Mouse (Mus musculus) megakaryocyte, embryonic 14.5 days (primary cell): ENCODE data around the gene Med13. TPM values are rescaled to one million over a fixed set of nuclear protein-coding genes. Genes with fewer than 3 reads are reported as not detected.

ENCODE experiments used
- H3K27me3 ChIP-seq: replicated peaks from 2 replicates; pipeline ENCODE3; 2012; ENCODE audit warnings: inconsistent platforms
- H3K36me3 ChIP-seq: replicated peaks from 2 replicates; pipeline ENCODE3; 2012; ENCODE audit warnings: low read length, inconsistent platforms, mixed read lengths
- H3K4me1 ChIP-seq: 2 replicates; pipeline ENCODE4 v1.6.1; 2012; ENCODE audit warnings: inconsistent platforms
- H3K4me3 ChIP-seq: replicated peaks from 2 replicates; pipeline ENCODE3; 2012; ENCODE audit warnings: moderate library complexity, mild to moderate bottlenecking, inconsistent platforms
- H3K9me3 ChIP-seq: 2 replicates; pipeline ENCODE4 v1.6.1; 2012; ENCODE audit warnings: inconsistent platforms
- FLI1 ChIP-seq: IDR thresholded peaks from 2 replicates; pipeline ENCODE4 v1.6.1; 2012; ENCODE audit warnings: low read length, inconsistent platforms, mixed read lengths
- GATA1 ChIP-seq: IDR thresholded peaks from 3 replicates; pipeline ENCODE4 v1.6.1; 2012; ENCODE audit warnings: mixed read lengths, low read length, inconsistent platforms, borderline replicate concordance
- polyA plus RNA-seq: library from polyadenylated mRNA; stranded (reverse); fragments of >175 nt; gene quantifications from 2 replicates; pipeline ENCODE4 v1.2.3, GENCODE M21; 2012; ENCODE audit warnings: low replicate concordance; ENCODE audit not compliant: insufficient read depth

Gene Med13
- polyA plus RNA-seq, 1 experiment = 0.46 TPM

GRCm38 (mm10) chr11:86231781-86232350, 125.5 kb downstream of the Med13 start:
- Histone ChIP-seq H3K4me3 (no peak overlapping the region), H3K27me3 (no peaks in the 10 kb centered on the region), H3K4me1 (peaks cover 13% of the 10 kb centered on the region), H3K36me3 (peaks cover 90% of the 10 kb centered on the region), H3K9me3 (no peaks in the 10 kb centered on the region)
- no peak for TF ChIP-seq FLI1
- no peak for TF ChIP-seq GATA1

GRCm38 (mm10) chr11:86226646-86227180, 130.7 kb downstream of the Med13 start:
- Histone ChIP-seq H3K4me1 (peaks cover 18% of the 10 kb centered on the region), H3K9me3 (no peaks in the 10 kb centered on the region), H3K27me3 (no peaks in the 10 kb centered on the region), H3K4me3 (peak overlapping the region; percentile 67), H3K36me3 (peaks cover 90% of the 10 kb centered on the region)
- TF ChIP-seq GATA1 (no peak), FLI1 (no peak)

GRCm38 (mm10) chr11:86225761-86226160, 131.6 kb downstream of the Med13 start:
- Histone ChIP-seq H3K9me3 (no peaks in the 10 kb centered on the region), H3K36me3 (peaks cover 90% of the 10 kb centered on the region), H3K27me3 (no peaks in the 10 kb centered on the region), H3K4me1 (peaks cover 17% of the 10 kb centered on the region), H3K4me3 (no peak overlapping the region)
- TF ChIP-seq FLI1 = no peak
- TF ChIP-seq GATA1 = no peak

Other genes starting within 250 kb of the Med13 start
- 0.16 TPM in 1 of 2 replicates, not detected in the other for gene Brip1, start 156.4 kb downstream of the Med13 start, polyA plus RNA-seq
- gene Ints2, start 100.0 kb downstream of the Med13 start, polyA plus RNA-seq = 0.35 and 3.8 TPM in 2 replicates
- gene Rnft1, start 127.1 kb upstream of the Med13 start, polyA plus RNA-seq = 7.0 TPM in 1 of 2 replicates, not detected in the other
- gene Rps6kb1, start 187.2 kb upstream of the Med13 start, polyA plus RNA-seq = 5.3 TPM in 1 of 2 replicates, not detected in the other
- gene Tubd1, start 187.4 kb upstream of the Med13 start, polyA plus RNA-seq = 0.32 TPM in 1 of 2 replicates, not detected in the other